Mouse (Mus musculus): ENCODE results near the gene Dohh. TPM values are rescaled to one million over a fixed set of nuclear protein-coding genes. Genes with fewer than 3 reads are reported as not detected.

The Dohh gene
- polyA plus RNA-seq, 1 experiment, result 64.0 TPM

- TF ChIP-seq POLR2A (IDR thresholded peaks at IDR 0.05; ENCODE audit: borderline replicate concordance, extremely low read depth, insufficient read depth, insufficient read length, poor library complexity, severe bottlenecking) (no peak), CTCF (IDR thresholded peaks at IDR 0.05; ENCODE audit: borderline replicate concordance, extremely low read depth, insufficient read depth, insufficient read length) (no peak)
- no peak for DNase-seq (ENCODE audit: low read depth)
Measured at GRCm38 (mm10) chr10:81360721-81361120, 23.5 kb upstream of the Dohh start.

- DNase-seq (ENCODE audit: low read depth), result no peak
- TF ChIP-seq POLR2A (IDR thresholded peaks at IDR 0.05; ENCODE audit: borderline replicate concordance, extremely low read depth, insufficient read depth, insufficient read length, poor library complexity, severe bottlenecking), result no peak
- no peak for TF ChIP-seq CTCF (IDR thresholded peaks at IDR 0.05; ENCODE audit: borderline replicate concordance, extremely low read depth, insufficient read depth, insufficient read length)
Measured at GRCm38 (mm10) chr10:81362336-81362949, 21.8 kb upstream of the Dohh start.

- no peak for DNase-seq (ENCODE audit: low read depth)
- TF ChIP-seq POLR2A (IDR thresholded peaks at IDR 0.05; ENCODE audit: borderline replicate concordance, extremely low read depth, insufficient read depth, insufficient read length, poor library complexity, severe bottlenecking), result no peak
- TF ChIP-seq CTCF (IDR thresholded peaks at IDR 0.05; ENCODE audit: borderline replicate concordance, extremely low read depth, insufficient read depth, insufficient read length), result no peak
Measured at GRCm38 (mm10) chr10:81363436-81364346, 20.5 kb upstream of the Dohh start.

- TF ChIP-seq CTCF (IDR thresholded peaks at IDR 0.05; ENCODE audit: borderline replicate concordance, extremely low read depth, insufficient read depth, insufficient read length), result no peak
- no peak for TF ChIP-seq POLR2A (IDR thresholded peaks at IDR 0.05; ENCODE audit: borderline replicate concordance, extremely low read depth, insufficient read depth, insufficient read length, poor library complexity, severe bottlenecking)
- DNase-seq (ENCODE audit: low read depth), result no peak
Measured at GRCm38 (mm10) chr10:81364666-81365065, 19.6 kb upstream of the Dohh start.

GRCm38 (mm10) chr10:81365073-81365472 is 19.2 kb upstream of the Dohh start:
- no peak for DNase-seq (ENCODE audit: low read depth)
- TF ChIP-seq CTCF (IDR thresholded peaks at IDR 0.05; ENCODE audit: borderline replicate concordance, extremely low read depth, insufficient read depth, insufficient read length) (no peak), POLR2A (IDR thresholded peaks at IDR 0.05; ENCODE audit: borderline replicate concordance, extremely low read depth, insufficient read depth, insufficient read length, poor library complexity, severe bottlenecking) (no peak)

- DNase-seq (ENCODE audit: low read depth), result peak; percentile 47
- TF ChIP-seq POLR2A (IDR thresholded peaks at IDR 0.05; ENCODE audit: borderline replicate concordance, extremely low read depth, insufficient read depth, insufficient read length, poor library complexity, severe bottlenecking) (no peak), CTCF (IDR thresholded peaks at IDR 0.05; ENCODE audit: borderline replicate concordance, extremely low read depth, insufficient read depth, insufficient read length) (no peak)
Measured at GRCm38 (mm10) chr10:81365672-81366476, 18.4 kb upstream of the Dohh start, which contains the start of gene 4930404N11Rik. Gene 4930404N11Rik, minus strand, starts transcription at chr10:81365816.

- no peak for DNase-seq (ENCODE audit: low read depth)
- TF ChIP-seq POLR2A (IDR thresholded peaks at IDR 0.05; ENCODE audit: borderline replicate concordance, extremely low read depth, insufficient read depth, insufficient read length, poor library complexity, severe bottlenecking) (no peak), CTCF (IDR thresholded peaks at IDR 0.05; ENCODE audit: borderline replicate concordance, extremely low read depth, insufficient read depth, insufficient read length) (no peak)
Measured at GRCm38 (mm10) chr10:81366477-81367206, 17.6 kb upstream of the Dohh start.

- no peak for TF ChIP-seq POLR2A (IDR thresholded peaks at IDR 0.05; ENCODE audit: borderline replicate concordance, extremely low read depth, insufficient read depth, insufficient read length, poor library complexity, severe bottlenecking)
- DNase-seq (ENCODE audit: low read depth), result no peak
Measured at GRCm38 (mm10) chr10:81367207-81367495, 17.1 kb upstream of the Dohh start.

- TF ChIP-seq CTCF (IDR thresholded peaks at IDR 0.05; ENCODE audit: borderline replicate concordance, extremely low read depth, insufficient read depth, insufficient read length), result no peak
- no peak for TF ChIP-seq POLR2A (IDR thresholded peaks at IDR 0.05; ENCODE audit: borderline replicate concordance, extremely low read depth, insufficient read depth, insufficient read length, poor library complexity, severe bottlenecking)
- no peak for DNase-seq (ENCODE audit: low read depth)
Measured at GRCm38 (mm10) chr10:81375322-81375721, 8.9 kb upstream of the Dohh start.

GRCm38 (mm10) chr10:81376561-81377361 is 7.5 kb upstream of the Dohh start:
- DNase-seq (ENCODE audit: low read depth), result no peak
- TF ChIP-seq POLR2A (IDR thresholded peaks at IDR 0.05; ENCODE audit: borderline replicate concordance, extremely low read depth, insufficient read depth, insufficient read length, poor library complexity, severe bottlenecking) (no peak), CTCF (IDR thresholded peaks at IDR 0.05; ENCODE audit: borderline replicate concordance, extremely low read depth, insufficient read depth, insufficient read length) (no peak)
